Mouse (Mus musculus): ENCODE results near the gene Naaa. TPM values are rescaled to one million over a fixed set of nuclear protein-coding genes. Genes with fewer than 3 reads are reported as not detected.

Gene Naaa
- polyA plus RNA-seq, 1 experiment = 6.6 TPM

GRCm38 (mm10) chr5:92312046-92312715 is 34.2 kb upstream of the Naaa start:
- H3K4me1 ChIP-seq (ENCODE audit: control insufficient read depth, insufficient read depth, low read length) = peaks cover 2% of the 10 kb centered on the region
- H3K27ac ChIP-seq (ENCODE audit: control insufficient read depth, insufficient read depth, low read depth, low read length, poor library complexity) = no peak overlapping the region
- TF ChIP-seq CTCF (IDR thresholded peaks at IDR 0.05; ENCODE audit: control insufficient read depth, insufficient read depth, low read length) (no peak), POLR2A (IDR thresholded peaks at IDR 0.05; ENCODE audit: borderline replicate concordance, control insufficient read depth, low read depth, low read length) (no peak)
- no peak overlapping the region for H3K4me3 ChIP-seq (replicated peaks; ENCODE audit: control insufficient read depth, low read depth, low read length)
- 14% methylated on average over 13 of the region's 13 CpGs for WGBS

- Histone ChIP-seq H3K27ac (ENCODE audit: control insufficient read depth, insufficient read depth, low read depth, low read length, poor library complexity) (no peak within 1 kb of the TSS), H3K4me1 (ENCODE audit: control insufficient read depth, insufficient read depth, low read length) (peaks cover 2% of the 10 kb centered on the region), H3K4me3 (replicated peaks; ENCODE audit: control insufficient read depth, low read depth, low read length) (peak within 1 kb of the TSS; percentile 94)
- 3% methylated on average over 41 of the region's 41 CpGs for WGBS
- TF ChIP-seq POLR2A (IDR thresholded peaks at IDR 0.05; ENCODE audit: borderline replicate concordance, control insufficient read depth, low read depth, low read length) (peak; percentile 69; the same call in 1 of the 2 replicates), CTCF (IDR thresholded peaks at IDR 0.05; ENCODE audit: control insufficient read depth, insufficient read depth, low read length) (peak; percentile 64)
These were observed 31.9 kb upstream of the Naaa start, which contains the start of gene Sdad1 for GRCm38 (mm10) chr5:92309681-92310511. Sdad1 (minus strand) TSS chr5:92310479.

- Histone ChIP-seq H3K4me1 (ENCODE audit: control insufficient read depth, insufficient read depth, low read length) (peaks cover 2% of the 10 kb centered on the region), H3K4me3 (replicated peaks; ENCODE audit: control insufficient read depth, low read depth, low read length) (no peak overlapping the region), H3K27ac (ENCODE audit: control insufficient read depth, insufficient read depth, low read depth, low read length, poor library complexity) (no peak overlapping the region)
- TF ChIP-seq CTCF (IDR thresholded peaks at IDR 0.05; ENCODE audit: control insufficient read depth, insufficient read depth, low read length) = no peak
- no peak for TF ChIP-seq POLR2A (IDR thresholded peaks at IDR 0.05; ENCODE audit: borderline replicate concordance, control insufficient read depth, low read depth, low read length)
- 84% methylated on average over 3 of the region's 3 CpGs for WGBS
These were observed 26.3 kb upstream of the Naaa start for GRCm38 (mm10) chr5:92304291-92304690.

GRCm38 (mm10) chr5:92302149-92302840 is 24.3 kb upstream of the Naaa start:
- 84% methylated on average over 13 of the region's 13 CpGs for WGBS
- no peak overlapping the region for H3K4me3 ChIP-seq (replicated peaks; ENCODE audit: control insufficient read depth, low read depth, low read length)
- H3K4me1 ChIP-seq (ENCODE audit: control insufficient read depth, insufficient read depth, low read length) = no peaks in the 10 kb centered on the region; the same call in 1 of the 2 replicates
- TF ChIP-seq POLR2A (IDR thresholded peaks at IDR 0.05; ENCODE audit: borderline replicate concordance, control insufficient read depth, low read depth, low read length) = no peak
- no peak for TF ChIP-seq CTCF (IDR thresholded peaks at IDR 0.05; ENCODE audit: control insufficient read depth, insufficient read depth, low read length)
- H3K27ac ChIP-seq (ENCODE audit: control insufficient read depth, insufficient read depth, low read depth, low read length, poor library complexity) = no peak overlapping the region

GRCm38 (mm10) chr5:92294525-92294924 is 16.6 kb upstream of the Naaa start:
- H3K4me1 ChIP-seq (ENCODE audit: control insufficient read depth, insufficient read depth, low read length) = no peaks in the 10 kb centered on the region
- 87% methylated on average over 2 of the region's 2 CpGs for WGBS
- H3K4me3 ChIP-seq (replicated peaks; ENCODE audit: control insufficient read depth, low read depth, low read length) = no peak overlapping the region
- TF ChIP-seq CTCF (IDR thresholded peaks at IDR 0.05; ENCODE audit: control insufficient read depth, insufficient read depth, low read length) = no peak
- no peak for TF ChIP-seq POLR2A (IDR thresholded peaks at IDR 0.05; ENCODE audit: borderline replicate concordance, control insufficient read depth, low read depth, low read length)
- H3K27ac ChIP-seq (ENCODE audit: control insufficient read depth, insufficient read depth, low read depth, low read length, poor library complexity) = no peak overlapping the region

GRCm38 (mm10) chr5:92291652-92292414 is 13.9 kb upstream of the Naaa start:
- WGBS = 86% methylated on average over 6 of the region's 6 CpGs
- no peak overlapping the region for H3K4me3 ChIP-seq (replicated peaks; ENCODE audit: control insufficient read depth, low read depth, low read length)
- H3K4me1 ChIP-seq (ENCODE audit: control insufficient read depth, insufficient read depth, low read length) = no peaks in the 10 kb centered on the region
- H3K27ac ChIP-seq (ENCODE audit: control insufficient read depth, insufficient read depth, low read depth, low read length, poor library complexity) = no peak overlapping the region
- TF ChIP-seq CTCF (IDR thresholded peaks at IDR 0.05; ENCODE audit: control insufficient read depth, insufficient read depth, low read length) (no peak), POLR2A (IDR thresholded peaks at IDR 0.05; ENCODE audit: borderline replicate concordance, control insufficient read depth, low read depth, low read length) (no peak)

GRCm38 (mm10) chr5:92287840-92288239 is 9.9 kb upstream of the Naaa start:
- 75% methylated on average over 6 of the region's 6 CpGs for WGBS
- H3K27ac ChIP-seq (ENCODE audit: control insufficient read depth, insufficient read depth, low read depth, low read length, poor library complexity) = no peak overlapping the region
- no peak for TF ChIP-seq POLR2A (IDR thresholded peaks at IDR 0.05; ENCODE audit: borderline replicate concordance, control insufficient read depth, low read depth, low read length)
- no peak for TF ChIP-seq CTCF (IDR thresholded peaks at IDR 0.05; ENCODE audit: control insufficient read depth, insufficient read depth, low read length)
- H3K4me1 ChIP-seq (ENCODE audit: control insufficient read depth, insufficient read depth, low read length) = peaks cover 2% of the 10 kb centered on the region; the same call in 1 of the 2 replicates
- no peak overlapping the region for H3K4me3 ChIP-seq (replicated peaks; ENCODE audit: control insufficient read depth, low read depth, low read length)

All from bone marrow, adult 2 months (tissue).